Mouse (Mus musculus): Measurements from ENCODE around the gene Plekha7. TPM values are rescaled to one million over a fixed set of nuclear protein-coding genes. Genes with fewer than 3 reads are reported as not detected.

Gene Plekha7
- polyA plus RNA-seq, 1 experiment from 2014 or later: 21.2 TPM

DNA sequence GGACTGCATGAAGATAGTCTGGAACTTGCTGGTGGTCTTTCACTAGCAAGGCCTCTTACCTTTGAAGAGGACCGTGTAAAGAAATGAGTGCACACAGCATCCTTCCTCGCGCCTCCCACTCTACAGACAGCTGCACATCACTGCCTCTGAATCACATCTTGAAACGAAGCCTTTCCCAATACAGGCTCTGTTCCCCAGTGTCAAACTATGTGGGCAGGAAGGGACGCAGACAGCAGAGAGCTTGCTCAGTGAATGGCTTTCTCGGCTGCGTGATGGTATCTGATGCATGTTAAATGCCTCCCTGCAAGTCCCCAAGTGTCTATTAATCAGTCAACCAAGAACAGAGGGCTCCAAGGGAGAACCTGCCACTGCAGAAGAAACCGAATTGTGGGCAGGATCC lies 99.3 kb downstream of the Plekha7 start:
- ATAC-seq (ENCODE audit: low FRiP score, low read depth): no peak
- H3K27ac ChIP-seq (replicated peaks): no peak overlapping the region
- 51% methylated on average over 8 of the region's 8 CpGs for WGBS
- H3K4me3 ChIP-seq: no peak overlapping the region
- no peak overlapping the region for H3K4me2 ChIP-seq (replicated peaks)
- 0 out of 2 replicates have a peak, but pooled peaks cover 3% of the 10 kb centered on the region for H3K27me3 ChIP-seq
- H3K9me3 ChIP-seq: no peaks in the 10 kb centered on the region
- no peaks in the 10 kb centered on the region for H3K36me3 ChIP-seq
- H3K9ac ChIP-seq (replicated peaks): no peak overlapping the region
- peaks cover 33% of the 10 kb centered on the region for H3K4me1 ChIP-seq

DNA sequence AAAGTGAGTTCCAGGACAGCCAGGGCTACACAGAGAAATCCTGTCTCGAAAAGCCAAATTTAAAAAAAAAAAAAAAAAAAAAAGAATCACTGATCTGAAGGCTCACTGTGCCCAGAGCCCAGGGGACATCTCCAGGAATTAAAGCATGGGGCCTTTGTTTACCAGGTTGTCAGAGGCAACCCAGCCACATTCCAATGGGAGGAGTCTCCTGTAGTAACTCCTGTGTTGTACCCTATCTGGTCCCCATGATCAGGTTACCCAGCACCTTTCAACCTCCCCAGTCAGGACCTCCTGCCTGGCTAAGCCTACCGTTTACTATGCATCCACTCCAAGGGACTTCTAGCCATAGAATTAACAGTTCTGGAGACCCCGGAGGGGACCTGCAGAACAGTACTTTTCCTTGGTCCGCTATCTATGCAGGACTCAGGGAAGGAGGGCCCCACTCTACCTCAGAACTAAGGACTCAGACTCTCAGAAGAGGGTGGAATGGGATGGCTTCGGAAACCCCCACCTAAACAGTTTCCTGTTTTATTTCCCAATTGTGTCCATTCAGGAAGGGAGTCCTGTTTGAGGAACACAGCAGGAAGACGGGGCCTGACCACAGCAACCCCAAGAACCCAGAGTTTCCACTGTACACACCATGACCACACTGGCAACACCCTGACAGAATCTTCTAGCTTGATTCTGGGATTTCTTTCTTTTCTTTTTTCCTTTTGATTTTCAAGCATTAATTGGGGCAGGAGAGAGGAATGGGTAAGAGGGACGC lies 101.2 kb downstream of the Plekha7 start:
- Histone ChIP-seq H3K4me1 (peaks cover 32% of the 10 kb centered on the region), H3K4me3 (no peak overlapping the region), H3K9me3 (no peaks in the 10 kb centered on the region), H3K27me3 (0 out of 2 replicates have a peak, but pooled peaks cover 3% of the 10 kb centered on the region), H3K36me3 (no peaks in the 10 kb centered on the region), H3K4me2 (replicated peaks) (no peak overlapping the region), H3K27ac (replicated peaks) (no peak overlapping the region), H3K9ac (replicated peaks) (no peak overlapping the region)
- ATAC-seq (ENCODE audit: low FRiP score, low read depth): no peak
- WGBS: 61% methylated on average over 7 of the region's 7 CpGs

DNA sequence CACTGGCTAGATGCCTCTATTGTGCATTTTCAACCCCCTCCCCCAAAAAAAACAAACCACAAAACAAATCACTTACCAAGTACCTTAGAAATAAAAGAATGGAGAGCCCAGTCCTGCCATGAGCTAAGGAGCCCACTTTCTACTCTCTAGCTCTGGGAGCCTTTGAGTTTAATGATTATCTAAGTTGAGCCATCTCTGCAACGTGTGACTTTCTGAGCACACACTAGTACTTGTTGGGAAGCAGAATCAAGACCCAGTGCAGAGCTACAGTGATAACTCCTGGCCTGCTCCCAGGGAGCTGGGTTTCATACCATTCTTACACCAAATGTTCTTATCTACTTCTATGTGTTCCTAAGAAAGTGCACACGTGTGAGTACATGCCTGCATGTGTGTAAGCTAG lies 102.7 kb downstream of the Plekha7 start:
- H3K4me1 ChIP-seq: peaks cover 17% of the 10 kb centered on the region
- H3K36me3 ChIP-seq: no peaks in the 10 kb centered on the region
- H3K4me3 ChIP-seq: no peak overlapping the region
- no peak for ATAC-seq (ENCODE audit: low FRiP score, low read depth)
- no peaks in the 10 kb centered on the region for H3K9me3 ChIP-seq
- no peak overlapping the region for H3K9ac ChIP-seq (replicated peaks)
- H3K27me3 ChIP-seq: 0 out of 2 replicates have a peak, but pooled peaks cover 3% of the 10 kb centered on the region
- H3K27ac ChIP-seq (replicated peaks): no peak overlapping the region
- H3K4me2 ChIP-seq (replicated peaks): no peak overlapping the region
- WGBS: 79% methylated on average over 2 of the region's 2 CpGs

DNA sequence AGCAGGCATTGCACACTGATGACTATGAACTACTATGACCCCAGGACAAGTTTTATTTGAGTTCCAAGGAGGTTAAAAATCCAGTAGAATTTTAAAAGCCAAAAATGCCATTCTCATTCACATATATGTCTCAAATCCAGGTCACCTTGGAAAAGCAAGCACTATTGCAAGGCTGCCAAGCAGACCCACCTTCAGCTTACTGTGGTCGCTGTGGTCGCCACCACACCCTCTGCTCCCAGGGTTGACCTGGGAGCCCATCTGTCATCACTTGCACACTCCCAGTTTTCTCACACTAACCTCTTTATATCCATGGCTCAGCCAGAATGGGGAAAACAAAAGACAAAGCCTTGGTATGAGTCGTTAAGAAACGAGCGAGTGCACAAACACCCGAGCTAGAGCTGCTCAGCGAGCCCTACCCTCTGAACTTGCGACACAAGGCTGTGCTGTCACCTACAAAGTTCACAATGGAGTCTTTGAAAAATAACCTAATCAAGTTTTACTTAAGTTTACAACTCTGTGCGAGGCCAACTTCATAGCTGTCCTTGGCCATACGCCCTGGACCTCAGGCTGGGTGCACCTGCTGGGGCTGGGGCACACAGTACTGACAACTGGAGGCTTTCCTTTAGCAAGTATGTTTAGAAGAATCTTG lies 106.0 kb downstream of the Plekha7 start:
- H3K9me3 ChIP-seq: no peaks in the 10 kb centered on the region
- H3K4me1 ChIP-seq: peaks cover 11% of the 10 kb centered on the region; the same call in 1 of the 2 replicates
- H3K27me3 ChIP-seq: no peaks in the 10 kb centered on the region
- 84% methylated on average over 10 of the region's 10 CpGs for WGBS
- H3K4me2 ChIP-seq (replicated peaks): no peak overlapping the region
- no peaks in the 10 kb centered on the region for H3K36me3 ChIP-seq
- no peak for ATAC-seq (ENCODE audit: low FRiP score, low read depth)
- H3K27ac ChIP-seq (replicated peaks): no peak overlapping the region
- H3K9ac ChIP-seq (replicated peaks): no peak overlapping the region
- H3K4me3 ChIP-seq: no peak overlapping the region

DNA sequence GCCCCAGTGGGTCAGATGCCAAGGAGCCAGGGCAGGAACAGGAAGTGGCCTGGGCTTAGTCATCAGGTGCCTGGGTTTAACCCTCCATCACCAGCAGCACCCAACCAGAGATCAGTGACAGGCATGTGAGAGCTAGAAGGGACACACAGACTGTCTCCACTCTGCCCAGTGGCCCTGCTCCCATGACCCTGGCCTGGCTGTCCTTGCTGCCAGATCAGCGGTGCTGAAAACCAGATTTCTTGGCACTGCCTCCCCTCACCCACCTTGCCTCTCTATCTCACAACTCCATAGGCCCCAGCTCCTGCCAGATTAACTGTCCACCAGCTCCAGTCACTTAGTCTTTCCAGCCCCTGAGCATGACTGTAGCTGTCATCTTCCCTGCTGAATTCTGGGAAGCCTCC lies 107.2 kb downstream of the Plekha7 start:
- no peak for ATAC-seq (ENCODE audit: low FRiP score, low read depth)
- no peaks in the 10 kb centered on the region for H3K27me3 ChIP-seq
- H3K27ac ChIP-seq (replicated peaks): no peak overlapping the region
- 75% methylated on average over 1 of the region's 1 CpGs for WGBS
- H3K4me2 ChIP-seq (replicated peaks): no peak overlapping the region
- peaks cover 14% of the 10 kb centered on the region; the same call in 1 of the 2 replicates for H3K4me1 ChIP-seq
- H3K4me3 ChIP-seq: no peak overlapping the region
- no peaks in the 10 kb centered on the region for H3K36me3 ChIP-seq
- no peak overlapping the region for H3K9ac ChIP-seq (replicated peaks)
- no peaks in the 10 kb centered on the region for H3K9me3 ChIP-seq

DNA sequence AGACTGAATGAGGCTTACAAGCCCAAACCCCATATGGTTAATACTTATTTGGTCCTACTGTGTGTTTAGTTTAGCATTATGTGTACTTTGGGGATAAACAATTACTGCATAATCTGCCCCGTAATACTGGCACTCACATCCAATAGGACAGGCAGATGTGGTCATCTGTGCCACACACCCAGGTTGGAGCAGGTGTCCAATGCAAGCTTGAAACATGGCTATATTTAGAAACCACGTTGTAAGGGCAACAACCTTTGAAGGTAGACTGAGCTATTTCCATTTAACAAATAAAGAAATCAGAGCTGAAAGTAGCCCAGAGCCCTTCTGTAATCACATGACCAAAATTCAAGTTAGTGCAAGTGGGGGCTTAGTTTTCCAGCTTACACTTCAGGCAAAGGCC lies 107.6 kb downstream of the Plekha7 start:
- Histone ChIP-seq H3K4me2 (replicated peaks) (no peak overlapping the region), H3K9ac (replicated peaks) (no peak overlapping the region), H3K27me3 (no peaks in the 10 kb centered on the region), H3K4me3 (no peak overlapping the region), H3K9me3 (no peaks in the 10 kb centered on the region), H3K4me1 (peaks cover 14% of the 10 kb centered on the region; the same call in 1 of the 2 replicates), H3K36me3 (no peaks in the 10 kb centered on the region), H3K27ac (replicated peaks) (no peak overlapping the region)
- WGBS: 91% methylated on average over 2 of the region's 2 CpGs
- ATAC-seq (ENCODE audit: low FRiP score, low read depth): no peak

DNA sequence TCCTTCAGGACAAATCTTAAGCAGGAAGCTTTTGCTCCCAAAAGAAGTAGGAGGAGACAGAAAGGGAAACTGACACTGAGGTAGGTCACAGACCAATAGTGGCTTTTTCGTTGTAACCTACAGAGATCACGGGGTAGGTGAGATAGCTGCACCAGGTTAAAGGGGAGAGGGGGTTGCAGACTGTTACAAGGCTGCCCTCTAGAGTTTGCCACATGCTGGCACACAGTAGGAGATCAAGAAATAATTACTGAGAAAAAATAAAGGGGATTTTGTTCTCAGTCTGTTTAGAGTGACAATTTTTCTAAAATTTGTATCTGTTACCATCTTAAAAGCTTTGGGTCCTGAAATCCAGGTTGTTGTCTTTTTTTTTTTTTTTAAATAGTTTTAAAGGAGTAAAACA lies 109.3 kb downstream of the Plekha7 start:
- no peak overlapping the region for H3K9ac ChIP-seq (replicated peaks)
- H3K36me3 ChIP-seq: no peaks in the 10 kb centered on the region
- ATAC-seq (ENCODE audit: low FRiP score, low read depth): no peak
- H3K4me1 ChIP-seq: peaks cover 14% of the 10 kb centered on the region; the same call in 1 of the 2 replicates
- H3K4me3 ChIP-seq: no peak overlapping the region
- 54% methylated on average over 2 of the region's 2 CpGs for WGBS
- no peaks in the 10 kb centered on the region for H3K27me3 ChIP-seq
- no peak overlapping the region for H3K4me2 ChIP-seq (replicated peaks)
- no peaks in the 10 kb centered on the region for H3K9me3 ChIP-seq
- H3K27ac ChIP-seq (replicated peaks): no peak overlapping the region

DNA sequence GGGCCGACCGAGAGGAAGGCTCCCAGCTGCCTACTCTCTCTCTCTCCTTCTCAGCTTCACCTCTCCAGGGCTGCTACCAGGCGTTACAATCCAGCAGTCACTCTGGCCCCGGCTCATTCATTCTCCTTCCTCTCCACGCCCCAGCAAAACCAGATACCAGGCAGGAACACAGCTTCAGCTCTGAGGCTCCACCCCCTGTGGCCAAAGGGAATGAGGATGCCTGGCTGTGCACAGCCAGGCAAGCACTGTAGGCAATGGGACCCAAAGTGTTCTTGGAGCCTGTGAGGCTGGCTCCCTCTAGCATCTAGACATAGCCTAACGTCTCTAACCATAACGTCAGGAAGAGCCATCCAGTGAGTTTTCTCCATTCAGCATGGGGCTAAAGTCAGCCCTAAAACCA lies 109.8 kb downstream of the Plekha7 start:
- Histone ChIP-seq H3K4me2 (replicated peaks) (no peak overlapping the region), H3K4me3 (no peak overlapping the region), H3K4me1 (peaks cover 14% of the 10 kb centered on the region; the same call in 1 of the 2 replicates), H3K9me3 (no peaks in the 10 kb centered on the region), H3K27me3 (no peaks in the 10 kb centered on the region), H3K36me3 (no peaks in the 10 kb centered on the region), H3K27ac (replicated peaks) (no peak overlapping the region), H3K9ac (replicated peaks) (no peak overlapping the region)
- ATAC-seq (ENCODE audit: low FRiP score, low read depth): no peak
- WGBS: 26% methylated on average over 7 of the region's 7 CpGs

DNA sequence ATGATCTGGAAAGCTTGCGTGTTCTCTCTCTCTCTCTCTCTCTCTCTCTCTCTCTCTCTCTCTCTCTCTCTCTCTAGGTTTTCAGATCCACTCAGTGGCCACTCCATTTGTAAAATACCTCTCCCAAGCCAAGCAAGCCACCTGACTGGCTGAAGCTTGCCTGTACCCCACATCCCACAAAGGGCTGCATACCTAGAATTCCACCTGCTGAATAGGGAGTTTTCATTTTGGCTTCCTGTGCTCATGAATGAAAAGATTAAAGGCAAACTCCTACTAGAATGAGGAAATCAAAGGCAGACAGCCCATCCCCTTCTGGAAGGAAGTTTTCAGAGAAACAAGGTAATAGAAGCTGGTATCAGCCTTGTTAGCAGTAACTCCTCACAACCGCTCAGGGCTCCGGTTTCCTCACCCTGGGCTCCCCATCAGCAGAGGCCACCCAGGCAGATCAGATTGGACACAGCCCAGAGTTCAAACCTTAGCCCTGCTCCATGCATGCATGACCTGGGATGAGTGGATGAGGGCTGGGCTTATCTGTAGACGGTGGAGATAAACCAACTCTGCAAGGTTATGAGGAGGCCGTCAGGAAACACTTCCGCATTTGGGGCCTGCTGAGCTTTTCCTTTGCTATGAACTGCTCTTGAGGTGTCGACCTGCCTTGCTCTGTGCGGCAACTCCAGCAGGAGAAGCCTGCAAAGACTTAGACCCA lies 111.0 kb downstream of the Plekha7 start:
- Histone ChIP-seq H3K4me1 (peaks cover 14% of the 10 kb centered on the region; the same call in 1 of the 2 replicates), H3K27me3 (no peaks in the 10 kb centered on the region), H3K9ac (replicated peaks) (no peak overlapping the region), H3K27ac (replicated peaks) (no peak overlapping the region), H3K4me2 (replicated peaks) (no peak overlapping the region), H3K4me3 (no peak overlapping the region), H3K9me3 (no peaks in the 10 kb centered on the region), H3K36me3 (no peaks in the 10 kb centered on the region)
- WGBS: 67% methylated on average over 8 of the region's 8 CpGs
- no peak for ATAC-seq (ENCODE audit: low FRiP score, low read depth)

DNA sequence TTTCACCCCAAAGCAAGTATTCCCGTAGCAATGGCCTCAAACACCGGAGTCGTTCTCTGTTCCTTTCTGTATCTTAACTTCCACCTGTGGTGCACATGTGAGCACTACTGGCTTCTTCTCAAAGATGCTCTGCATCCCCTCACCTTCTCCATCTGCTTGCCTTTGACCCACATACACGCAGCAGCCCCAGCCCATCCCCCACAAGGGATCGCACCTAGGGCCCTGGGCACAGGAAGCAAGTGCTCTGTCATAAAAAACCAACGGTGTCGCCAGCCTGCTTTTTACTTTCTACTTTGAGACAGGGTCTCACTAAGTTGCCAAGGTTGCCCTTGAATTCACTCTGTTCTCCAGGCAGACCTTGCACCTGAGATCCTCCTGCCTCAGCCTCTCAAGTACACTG lies 113.2 kb downstream of the Plekha7 start:
- Histone ChIP-seq H3K9me3 (no peaks in the 10 kb centered on the region), H3K4me2 (replicated peaks) (no peak overlapping the region), H3K36me3 (no peaks in the 10 kb centered on the region), H3K27ac (replicated peaks) (no peak overlapping the region), H3K9ac (replicated peaks) (no peak overlapping the region), H3K4me3 (no peak overlapping the region), H3K27me3 (no peaks in the 10 kb centered on the region), H3K4me1 (peaks cover 31% of the 10 kb centered on the region)
- 93% methylated on average over 7 of the region's 7 CpGs for WGBS
- ATAC-seq (ENCODE audit: low FRiP score, low read depth): no peak

DNA sequence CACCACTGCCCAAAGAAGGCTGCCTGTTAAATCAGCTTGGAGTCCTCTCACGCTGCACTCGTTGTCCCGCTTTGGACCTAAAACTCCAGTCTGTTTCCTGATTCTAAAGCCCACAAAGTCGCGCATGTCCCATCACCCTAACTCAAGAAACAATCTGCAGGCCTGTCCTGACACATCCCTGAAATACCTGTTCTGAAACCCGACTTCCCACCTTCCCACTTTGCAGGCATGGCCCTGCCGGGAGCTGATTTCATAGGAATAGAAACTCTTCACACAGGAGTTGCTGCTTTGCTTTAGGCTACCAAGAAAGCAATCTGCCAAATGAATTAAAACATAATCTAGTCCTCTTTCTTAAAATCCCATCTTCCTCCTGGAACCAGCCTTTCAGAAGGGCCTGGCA lies 115.2 kb downstream of the Plekha7 start:
- H3K27ac ChIP-seq (replicated peaks): no peak overlapping the region
- H3K9ac ChIP-seq (replicated peaks): no peak overlapping the region
- 91% methylated on average over 7 of the region's 7 CpGs for WGBS
- H3K27me3 ChIP-seq: no peaks in the 10 kb centered on the region
- H3K4me3 ChIP-seq: no peak overlapping the region
- H3K4me2 ChIP-seq (replicated peaks): no peak overlapping the region
- H3K4me1 ChIP-seq: peaks cover 34% of the 10 kb centered on the region
- H3K9me3 ChIP-seq: no peaks in the 10 kb centered on the region
- H3K36me3 ChIP-seq: no peaks in the 10 kb centered on the region
- no peak for ATAC-seq (ENCODE audit: low FRiP score, low read depth)

DNA sequence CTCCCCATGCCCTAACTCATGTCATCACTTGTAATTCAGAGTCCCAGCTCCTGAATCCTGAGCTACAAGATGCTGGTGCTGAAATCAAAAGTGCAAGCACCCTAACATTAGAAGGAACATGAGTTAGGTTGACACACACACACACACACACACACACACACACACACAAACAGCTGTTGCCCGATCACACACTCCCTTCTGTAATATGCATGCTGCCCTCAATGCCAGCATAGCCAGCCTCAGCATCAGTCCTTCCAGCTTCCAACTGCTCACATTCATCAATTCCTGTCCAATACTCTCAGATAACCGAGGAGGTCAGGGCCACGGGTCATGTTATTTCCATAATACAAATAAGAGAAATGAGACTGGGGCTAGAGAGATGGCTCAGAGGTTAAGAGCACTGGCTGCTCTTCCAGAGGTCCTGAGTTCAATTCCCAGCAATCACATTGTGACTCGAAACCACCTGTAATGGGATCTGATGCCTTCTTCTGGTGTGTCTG lies 116.0 kb downstream of the Plekha7 start:
- H3K27ac ChIP-seq (replicated peaks): no peak overlapping the region
- ATAC-seq (ENCODE audit: low FRiP score, low read depth): no peak
- 80% methylated on average over 4 of the region's 4 CpGs for WGBS

More for the DNA sequence above, 116.0 kb downstream of the Plekha7 start:
- no peak overlapping the region for H3K4me3 ChIP-seq
- H3K27me3 ChIP-seq: no peaks in the 10 kb centered on the region
- H3K4me2 ChIP-seq (replicated peaks): no peak overlapping the region
- H3K9me3 ChIP-seq: no peaks in the 10 kb centered on the region
- H3K9ac ChIP-seq (replicated peaks): no peak overlapping the region
- peaks cover 28% of the 10 kb centered on the region for H3K4me1 ChIP-seq
- no peaks in the 10 kb centered on the region for H3K36me3 ChIP-seq

All from midbrain, embryonic 12.5 days (tissue).